In genomic region chr4:63079159-63079558, GRCm38 (mm10) we compare ENCODE assay signal across 14 mouse cellular contexts.
A peak's percentile ranks its signal among the peaks of the same experiment; 100 is the strongest.
DNase-seq lines count a peak whose midpoint lies in the region; ATAC-seq lines count a peak whose summit lies in the region.
"Had no signal": no experiment of that assay in that cellular context is flagged by ENCODE, and none has a peak within 500 bp of the region (broad histone marks: within the 10 kb centered on the region; RNA-seq: fewer than 3 reads in every experiment).

No protein-coding gene starts in this region.

- H3K27me3 ChIP-seq in lung, embryonic 15.5 days, result no peaks in the 10 kb centered on the region
- no peaks in the 10 kb centered on the region for H3K27me3 ChIP-seq in midbrain, embryonic 16.5 days (ENCODE audit: control insufficient read depth, insufficient read depth, low read depth, low read length)
- H3K27me3 ChIP-seq: liver, embryonic 12.5 days had no signal

- no peak overlapping the region for H3K4me2 ChIP-seq in lung, embryonic 15.5 days
- H3K4me2 ChIP-seq in midbrain, embryonic 16.5 days (ENCODE audit: low read length), result no peak overlapping the region
- H3K4me2 ChIP-seq: liver, embryonic 12.5 days had no signal

- H3K36me3 ChIP-seq in lung, embryonic 15.5 days, result peaks cover 32% of the 10 kb centered on the region
- H3K36me3 ChIP-seq in midbrain, embryonic 16.5 days (ENCODE audit: control insufficient read depth, insufficient read depth, low read length), result peaks cover 34% of the 10 kb centered on the region; the same call in 1 of the 2 replicates

- H3K9ac ChIP-seq in lung, embryonic 15.5 days, result no peak overlapping the region
- no peak overlapping the region for H3K9ac ChIP-seq in midbrain, embryonic 16.5 days (ENCODE audit: low read depth, low read length)
- H3K9ac ChIP-seq: liver, embryonic 12.5 days had no signal

- peaks cover 14% of the 10 kb centered on the region for H3K4me1 ChIP-seq in lung, embryonic 15.5 days
- no peaks in the 10 kb centered on the region for H3K4me1 ChIP-seq in midbrain, embryonic 16.5 days (ENCODE audit: control insufficient read depth, insufficient read depth, low read length)
- H3K4me1 ChIP-seq: embryonic facial prominence, embryonic 10.5 days; liver, embryonic 12.5 days had no signal

- H3K27ac ChIP-seq in lung, embryonic 15.5 days, result no peak overlapping the region
- no peak overlapping the region for H3K27ac ChIP-seq in midbrain, embryonic 16.5 days (ENCODE audit: low read length)
- H3K27ac ChIP-seq: embryonic facial prominence, embryonic 10.5 days; liver, embryonic 12.5 days had no signal

- peak; percentile 62 for ATAC-seq in lung, embryonic 15.5 days (ENCODE audit: borderline replicate concordance, extremely low read depth, low FRiP score, low TSS enrichment)
- ATAC-seq in erythroid progenitor cell, adult 5-6 weeks (replicated peaks; ENCODE audit: low FRiP score, poor library complexity, severe bottlenecking), result no peak
- no peak for ATAC-seq in midbrain, embryonic 16.5 days
- ATAC-seq: liver, embryonic 12.5 days had no signal

- DNase-seq in cerebellum, postnatal 25 days, result peak; percentile 14 to 49
- no peak for DNase-seq in cerebellum, adult 11-12 months
- DNase-seq in kidney, adult 9 months, result peak; percentile 56
- no peak for DNase-seq in kidney, adult 11 months
- DNase-seq in adipocyte (ENCODE audit: low spot score), result peak; percentile 5
- DNase-seq: cerebellum, adult 9-10 months; kidney, postnatal 4 days; thymus, postnatal 14 days had no signal

- H3K4me3 ChIP-seq in lung, embryonic 15.5 days, result no peak overlapping the region
- H3K4me3 ChIP-seq in midbrain, embryonic 16.5 days (ENCODE audit: low read depth, low read length), result no peak overlapping the region
- H3K4me3 ChIP-seq: embryonic facial prominence, embryonic 10.5 days; liver, embryonic 12.5 days; megakaryocyte, embryonic 14.5 days had no signal

- H3K9me3 ChIP-seq in lung, embryonic 15.5 days, result no peaks in the 10 kb centered on the region
- H3K9me3 ChIP-seq in midbrain, embryonic 16.5 days (replicated peaks; ENCODE audit: control insufficient read depth, low read length, poor library complexity, severe bottlenecking), result no peaks in the 10 kb centered on the region
- H3K9me3 ChIP-seq: embryonic facial prominence, embryonic 10.5 days; liver, embryonic 12.5 days had no signal

- 52% methylated on average over 7 of the region's 7 CpGs for WGBS in lung, embryonic 15.5 days
- 81% methylated on average over 7 of the region's 7 CpGs for WGBS in midbrain, embryonic 16.5 days

Comparison
In these comparisons a context has a peak if more than half of its experiments do, and no peak if none do; other contexts are left out.
1. DNase-seq: peak in cerebellum, postnatal 25 days (2 of 2), kidney, adult 9 months (single experiment) and adipocyte (single experiment); none in cerebellum, adult 11-12 months (single experiment) and kidney, adult 11 months (single experiment).